11 mouse cellular contexts compared by ENCODE assay signal in the genomic region with DNA sequence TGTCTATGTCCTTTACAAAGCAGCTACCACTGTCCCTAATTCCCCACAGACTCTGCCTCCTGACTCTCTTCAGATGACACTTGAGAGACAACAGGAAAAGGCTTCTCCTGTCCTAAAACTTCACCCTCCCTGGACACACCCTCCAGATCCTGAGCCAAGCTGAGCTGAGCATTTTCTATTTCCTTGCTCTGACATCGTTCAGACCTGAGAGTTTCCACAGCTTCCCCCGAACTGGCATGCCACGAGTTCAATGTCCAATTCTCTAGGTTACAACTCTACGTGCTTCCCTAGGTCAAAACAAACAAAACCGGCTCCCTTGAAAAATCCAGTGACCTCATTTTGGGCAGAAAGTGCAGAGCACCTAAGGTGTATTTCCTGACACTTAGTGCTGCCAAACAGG.
A peak's percentile ranks its signal among the peaks of the same experiment; 100 is the strongest.
DNase-seq lines count a peak whose midpoint lies in the region; TF ChIP-seq lines count a peak whose summit lies in the region.
"Had no signal": no experiment of that assay in that cellular context is flagged by ENCODE, and none has a peak within 500 bp of the region (broad histone marks: within the 10 kb centered on the region; RNA-seq: fewer than 3 reads in every experiment).

No protein-coding gene starts in this region.

- no peak overlapping the region for H3K4me3 ChIP-seq in liver, adult 2 months (ENCODE audit: insufficient read depth, low read depth, low read length)
- H3K4me3 ChIP-seq in macrophage (ENCODE audit: inconsistent target), result no peak overlapping the region

- H3K4me1 ChIP-seq in liver, adult 2 months (ENCODE audit: control insufficient read depth, insufficient read depth, low read length), result peaks cover 25% of the 10 kb centered on the region

- TF ChIP-seq CTCF in liver, adult 2 months (IDR thresholded peaks at IDR 0.05; ENCODE audit: low read depth, low read length), result no peak

- intact Hi-C loops in heart, postnatal 25 days (cut with DNase I), result no loop called here

- H3K36me3 ChIP-seq in liver, adult 2 months (ENCODE audit: control insufficient read depth, insufficient read depth, low read length), result no peaks in the 10 kb centered on the region
- H3K36me3 ChIP-seq in macrophage (ENCODE audit: inconsistent target), result peaks cover 15% of the 10 kb centered on the region

- 0% methylated on average over 5 of the region's 5 CpGs for WGBS in liver, adult 2 months
- 65% methylated on average over 5 of the region's 5 CpGs for WGBS in macrophage (ENCODE audit: missing documents)

- DNase-seq in heart, adult 11 months, result peak; percentile 91
- DNase-seq in heart, postnatal 25 days (ENCODE audit: low spot score), result no peak
- DNase-seq in liver, adult 2 months (ENCODE audit: extremely low read depth, low read depth, low spot score), result peak; percentile 98
- no peak for DNase-seq in liver
- peak; percentile 50 to 73 for DNase-seq in kidney, postnatal 25 days
- DNase-seq in urinary bladder, postnatal 4 days (ENCODE audit: low spot score in 2 of 2), result no peak
- DNase-seq in ovary, postnatal 36 days (ENCODE audit: low spot score), result no peak
- DNase-seq: B cell, adult 2 months; lung, embryonic 14.5 days had no signal

- H3K27me3 ChIP-seq in liver, adult 2 months (ENCODE audit: control insufficient read depth, insufficient read depth, low read length), result no peaks in the 10 kb centered on the region

- no peak for TF ChIP-seq POLR2A in liver, adult 2 months (IDR thresholded peaks at IDR 0.05; ENCODE audit: extremely low read depth, insufficient read depth, low read length)

- peak overlapping the region; percentile 87 for H3K27ac ChIP-seq in liver, adult 2 months (replicated peaks; ENCODE audit: insufficient read depth, low read depth, low read length)
- H3K27ac ChIP-seq in macrophage, result peak overlapping the region; percentile 35
- H3K27ac ChIP-seq: hindbrain, postnatal 0 days had no signal

- peak overlapping the region; percentile 45 for H3K9ac ChIP-seq in liver, adult 2 months (ENCODE audit: low read depth, low read length)
- H3K9ac ChIP-seq: lung, embryonic 14.5 days had no signal

- peaks cover 34% of the 10 kb centered on the region; the same call in 1 of the 2 replicates for H3K79me2 ChIP-seq in liver, adult 2 months (ENCODE audit: control insufficient read depth, insufficient read depth, low read length)
- H3K79me2 ChIP-seq in macrophage (ENCODE audit: inconsistent target), result peaks cover 100% of the 10 kb centered on the region

Comparison
In these comparisons a context has a peak if more than half of its experiments do, and no peak if none do; other contexts are left out.
1. DNase-seq: peak in heart, adult 11 months (single experiment), liver, adult 2 months (single experiment) and kidney, postnatal 25 days (2 of 2); none in heart, postnatal 25 days (single experiment), liver (single experiment), urinary bladder, postnatal 4 days (0 of 2) and ovary, postnatal 36 days (single experiment).